ENCODE assay signal across 9 mouse cellular contexts in genomic region chr19:27216318-27216717, GRCm38 (mm10). TPM values are rescaled to one million over a fixed set of nuclear protein-coding genes. Genes with fewer than 3 reads are reported as not detected.
A peak's percentile ranks its signal among the peaks of the same experiment; 100 is the strongest.
DNase-seq lines count a peak whose midpoint lies in the region; ATAC-seq and TF ChIP-seq lines count a peak whose summit lies in the region.
"Had no signal": no experiment of that assay in that cellular context is flagged by ENCODE, and none has a peak within 500 bp of the region (broad histone marks: within the 10 kb centered on the region; RNA-seq: fewer than 3 reads in every experiment).

Gene Vldlr, plus strand, starts transcription at chr19:27216484.

- no peak for TF ChIP-seq POLR2A in kidney, adult 2 months (IDR thresholded peaks at IDR 0.05; ENCODE audit: low read depth, low read length)
- TF ChIP-seq POLR2A in bone marrow macrophage, adult 2 months (IDR thresholded peaks at IDR 0.05; ENCODE audit: borderline replicate concordance, low read depth, low read length): no peak
- no peak for TF ChIP-seq POLR2A in small intestine, adult 2 months (IDR thresholded peaks at IDR 0.05; ENCODE audit: low read depth, low read length)

- H3K9me3 ChIP-seq in intestine, embryonic 14.5 days (ENCODE audit: control insufficient read depth, low read length): no peaks in the 10 kb centered on the region
- no peaks in the 10 kb centered on the region for H3K9me3 ChIP-seq in limb, embryonic 12.5 days

- H3K9ac ChIP-seq in intestine, embryonic 14.5 days (ENCODE audit: low read length): peak within 1 kb of the TSS; percentile 55
- peak within 1 kb of the TSS; percentile 75 for H3K9ac ChIP-seq in limb, embryonic 12.5 days (replicated peaks)

- H3K4me2 ChIP-seq in intestine, embryonic 14.5 days (ENCODE audit: low read length): peak within 1 kb of the TSS; percentile 97
- H3K4me2 ChIP-seq in limb, embryonic 12.5 days: peak within 1 kb of the TSS; percentile 95

- ATAC-seq in intestine, embryonic 14.5 days (replicated peaks; ENCODE audit: low FRiP score, low TSS enrichment, low read depth): no peak
- ATAC-seq in limb, embryonic 12.5 days (ENCODE audit: insufficient number of reproducible peaks, insufficient read depth, low FRiP score, low TSS enrichment, low read depth): no peak

- peaks cover 13% of the 10 kb centered on the region; the same call in 1 of the 2 replicates for H3K4me1 ChIP-seq in kidney, adult 2 months (ENCODE audit: control insufficient read depth, insufficient read depth, low read length)
- no peaks in the 10 kb centered on the region for H3K4me1 ChIP-seq in bone marrow macrophage, adult 2 months (ENCODE audit: control insufficient read depth, insufficient read depth, low read length)
- peaks cover 7% of the 10 kb centered on the region; the same call in 1 of the 2 replicates for H3K4me1 ChIP-seq in intestine, embryonic 14.5 days (replicated peaks; ENCODE audit: control insufficient read depth, insufficient read depth, low read length)
- H3K4me1 ChIP-seq in limb, embryonic 12.5 days (replicated peaks): peaks cover 14% of the 10 kb centered on the region; the same call in 1 of the 2 replicates
- H3K4me1 ChIP-seq in small intestine, adult 2 months (ENCODE audit: control insufficient read depth, insufficient read depth, insufficient read length, low read length): peaks cover 12% of the 10 kb centered on the region

- H3K27me3 ChIP-seq in kidney, adult 2 months (replicated peaks; ENCODE audit: control insufficient read depth, insufficient read depth, low read length): no peaks in the 10 kb centered on the region
- peaks cover 25% of the 10 kb centered on the region for H3K27me3 ChIP-seq in intestine, embryonic 14.5 days (replicated peaks; ENCODE audit: control insufficient read depth, insufficient read depth, low read length)
- peaks cover 33% of the 10 kb centered on the region for H3K27me3 ChIP-seq in limb, embryonic 12.5 days
- peaks cover 13% of the 10 kb centered on the region for H3K27me3 ChIP-seq in small intestine, adult 2 months (ENCODE audit: control insufficient read depth, insufficient read depth, low read length)
- H3K27me3 ChIP-seq: CH12.LX had no signal

- no peak within 1 kb of the TSS; the same call in 1 of the 2 replicates for H3K27ac ChIP-seq in kidney, adult 2 months (ENCODE audit: insufficient read depth, low read depth, low read length)
- H3K27ac ChIP-seq in bone marrow macrophage, adult 2 months (ENCODE audit: insufficient read depth, low read depth, low read length): no peak within 1 kb of the TSS
- no peak within 1 kb of the TSS for H3K27ac ChIP-seq in intestine, embryonic 14.5 days (ENCODE audit: low read depth)
- H3K27ac ChIP-seq in limb, embryonic 12.5 days: 0 out of 2 replicates have a peak within 1 kb of the TSS, but pooled peaks have one; percentile 17
- H3K27ac ChIP-seq in small intestine, adult 2 months (ENCODE audit: insufficient read depth, low read depth, low read length): no peak within 1 kb of the TSS

- no peak for TF ChIP-seq CTCF in kidney, adult 2 months (conservative IDR thresholded peaks at IDR 0.05; ENCODE audit: insufficient read depth, insufficient read length, low read depth, low read length)
- no peak for TF ChIP-seq CTCF in bone marrow macrophage, adult 2 months (IDR thresholded peaks at IDR 0.05; ENCODE audit: low read depth, low read length)
- TF ChIP-seq CTCF in small intestine, adult 2 months (IDR thresholded peaks at IDR 0.05; ENCODE audit: extremely low read depth, insufficient read length, insufficient replicate concordance, low read depth, low read length): no peak

- peak; percentile 47 for DNase-seq in kidney, adult 2 months
- DNase-seq in kidney, adult 18-20 months: no peak
- no peak for DNase-seq in gastrocnemius, postnatal 10 days
- DNase-seq in intestine, embryonic 14.5 days (ENCODE audit: low spot score): no peak
- no peak for DNase-seq in spleen, postnatal 14 days (ENCODE audit: low spot score in 2 of 2)

- H3K4me3 ChIP-seq in kidney, adult 2 months (ENCODE audit: insufficient read depth, low read depth, low read length): peak within 1 kb of the TSS; percentile 76
- H3K4me3 ChIP-seq in bone marrow macrophage, adult 2 months (ENCODE audit: insufficient read depth, low read length): peak within 1 kb of the TSS; percentile 39; the same call in 1 of the 2 replicates
- peak within 1 kb of the TSS; percentile 66 for H3K4me3 ChIP-seq in intestine, embryonic 14.5 days (ENCODE audit: low read depth, low read length)
- H3K4me3 ChIP-seq in limb, embryonic 12.5 days (replicated peaks): peak within 1 kb of the TSS; percentile 67
- peak within 1 kb of the TSS; percentile 48 for H3K4me3 ChIP-seq in small intestine, adult 2 months (ENCODE audit: low read depth, low read length)

- H3K36me3 ChIP-seq in kidney, adult 2 months (ENCODE audit: control insufficient read depth, insufficient read depth, low read length): no peaks in the 10 kb centered on the region
- H3K36me3 ChIP-seq in intestine, embryonic 14.5 days (ENCODE audit: control insufficient read depth, insufficient read depth, low read length): no peaks in the 10 kb centered on the region
- H3K36me3 ChIP-seq in limb, embryonic 12.5 days: no peaks in the 10 kb centered on the region
- no peaks in the 10 kb centered on the region for H3K36me3 ChIP-seq in small intestine, adult 2 months (ENCODE audit: control insufficient read depth, insufficient read depth, low read length)

- 6% methylated on average over 11 of the region's 11 CpGs for WGBS in kidney, adult 2 months
- WGBS in intestine, embryonic 14.5 days: 5% methylated on average over 11 of the region's 11 CpGs
- WGBS in limb, embryonic 12.5 days: 3% methylated on average over 11 of the region's 11 CpGs
- WGBS in small intestine, adult 2 months: 10% methylated on average over 11 of the region's 11 CpGs

RNA-seq across cellular contexts. Expression of gene Vldlr, which starts in this region (rescaled TPM):
- polyA plus RNA-seq in kidney, adult 2 months (2012; rRNA removed): 31.2 and 43.6 TPM in 2 replicates
- 0.36 and 0.70 TPM in 2 replicates for polyA plus RNA-seq in bone marrow macrophage, adult 2 months (2012; ENCODE audit: insufficient read depth, insufficient read length, missing spikeins)
- 10 to 100 TPM; 40.8 to 41.9 TPM for total RNA-seq in gastrocnemius, postnatal 10 days (2021)
- 4.1 and 5.6 TPM in 2 replicates for polyA plus RNA-seq in intestine, embryonic 14.5 days (2014; fragmentation: Nextera tagmentation; extraction: Ambion mirVana)
- 3.4 and 3.8 TPM in 2 replicates for polyA plus RNA-seq in limb, embryonic 12.5 days (2016; fragmentation: Nextera tagmentation; extraction: Ambion mirVana)
- 3.9 and 5.6 TPM in 2 replicates for polyA plus RNA-seq in small intestine, adult 2 months (2012; rRNA removed)
- total RNA-seq: CH12.LX had no signal
